Mouse (Mus musculus) ES-E14 (cell line): ENCODE data around the gene Duoxa1.

Experiments used
- CHD2 ChIP-seq: IDR thresholded peaks from 2 replicates; pipeline ENCODE4 v1.6.1; 2014; ENCODE audit warnings: mild to moderate bottlenecking, low read depth, low read length, inconsistent platforms
- HCFC1 ChIP-seq: IDR thresholded peaks from 2 replicates; pipeline ENCODE4 v1.6.1; 2012; ENCODE audit warnings: low read length, inconsistent platforms, borderline replicate concordance; ENCODE audit not compliant: insufficient read depth

- no peak for TF ChIP-seq HCFC1
- TF ChIP-seq CHD2 = no peak
Measured at GRCm38 (mm10) chr2:122312722-122313417, 660 bp downstream of the Duoxa1 start.
